Mouse (Mus musculus) left cerebral cortex, postnatal 36 days (tissue): ENCODE measurements around the gene Eps15. TPM values are rescaled to one million over a fixed set of nuclear protein-coding genes. Genes with fewer than 3 reads are reported as not detected.

Experiments
- DNase-seq, 2 experiments: peaks; one replicate each; pipeline ENCODE4 v3.0.0; 2021 to 2022; ENCODE audit warnings: low spot score in 2 of 2, mixed read lengths in 1 of 2
- intact Hi-C: fragments of 180-260 bp; cut with DNase I; formaldehyde crosslinking; loops from one replicate; pipeline ENCODE4 v1.15.1; 2025
- total RNA-seq, 2 experiments: library from RNA; stranded (reverse); gene quantifications; 2 replicates each; pipeline ENCODE4 v1.2.3; 2021

The Eps15 gene
- total RNA-seq, 2 experiments from 2014 or later = 184 to 202 TPM

GRCm38 (mm10) chr4:109266744-109267143 is 13.3 kb upstream of the Eps15 start:
- intact Hi-C loops = no loop called here
- no peak for DNase-seq

- no peak for DNase-seq
- intact Hi-C loops = no loop called here
Observed at GRCm38 (mm10) chr4:109267452-109267851, 12.6 kb upstream of the Eps15 start.

- no peak for DNase-seq
- intact Hi-C loops = no loop called here
Observed at GRCm38 (mm10) chr4:109268903-109269302, 11.2 kb upstream of the Eps15 start.

GRCm38 (mm10) chr4:109271803-109272202 is 8.3 kb upstream of the Eps15 start:
- intact Hi-C loops = no loop called here
- no peak for DNase-seq

GRCm38 (mm10) chr4:109273586-109274240 is 6.4 kb upstream of the Eps15 start:
- intact Hi-C loops = no loop called here
- no peak for DNase-seq

- no peak for DNase-seq
- intact Hi-C loops = no loop called here
Observed at GRCm38 (mm10) chr4:109280459-109281160, 542 bp downstream of the Eps15 start.

GRCm38 (mm10) chr4:109281161-109281560 is 1.1 kb downstream of the Eps15 start:
- DNase-seq = no peak
- intact Hi-C loops = no loop called here

- intact Hi-C loops = no loop called here
Observed at GRCm38 (mm10) chr4:109281946-109282345, 1.9 kb downstream of the Eps15 start.

GRCm38 (mm10) chr4:109294629-109295028 is 14.6 kb downstream of the Eps15 start:
- DNase-seq = no peak
- intact Hi-C loops = no loop called here

More at GRCm38 (mm10) chr4:109281946-109282345, 1.9 kb downstream of the Eps15 start:
- no peak for DNase-seq

- DNase-seq = no peak
- intact Hi-C loops = no loop called here
Observed at GRCm38 (mm10) chr4:109296510-109296909, 16.4 kb downstream of the Eps15 start.

- intact Hi-C loops = no loop called here
- no peak for DNase-seq
Observed at GRCm38 (mm10) chr4:109299136-109299535, 19.1 kb downstream of the Eps15 start.

- intact Hi-C loops = no loop called here
- no peak for DNase-seq
Observed at GRCm38 (mm10) chr4:109316941-109317894, 37.1 kb downstream of the Eps15 start.

GRCm38 (mm10) chr4:109336796-109337195 is 56.7 kb downstream of the Eps15 start:
- DNase-seq = no peak
- intact Hi-C loops = no loop called here

GRCm38 (mm10) chr4:109341222-109341621 is 61.2 kb downstream of the Eps15 start:
- intact Hi-C loops = no loop called here
- DNase-seq = no peak

GRCm38 (mm10) chr4:109342783-109343485 is 62.9 kb downstream of the Eps15 start:
- no peak for DNase-seq
- intact Hi-C loops = no loop called here

- DNase-seq = peak; percentile 49 to 61
- intact Hi-C loops = no loop called here
Observed at GRCm38 (mm10) chr4:109343909-109344308, 63.8 kb downstream of the Eps15 start.

GRCm38 (mm10) chr4:109378107-109378506 is 98.0 kb downstream of the Eps15 start:
- DNase-seq = no peak
- intact Hi-C loops = no loop called here

- intact Hi-C loops = no loop called here
- no peak for DNase-seq
Observed at GRCm38 (mm10) chr4:109382457-109382856, 102.4 kb downstream of the Eps15 start.

- DNase-seq = no peak
- intact Hi-C loops = no loop called here
Observed at GRCm38 (mm10) chr4:109385599-109385998, 105.5 kb downstream of the Eps15 start.
